Mouse (Mus musculus) kidney, postnatal 4 days (tissue): ENCODE measurements at regions not wholly inside any gene's neighbourhood (a gene's known extent, or its start where the extent isn't known, plus 50 kb on each side); places are given as distances from the start of the nearest gene placed in this dataset.
"Not testable (repeated sequence)": the region's sequence is repeated elsewhere in the genome, so short reads cannot be mapped to it uniquely, and the experiment has no call there.

Experiments used
- DNase-seq, 2 experiments: peaks; one replicate each; pipeline ENCODE4 v3.0.0; 2021; ENCODE audit warnings: mixed read lengths in 2 of 2

GRCm38 (mm10) chr7:47830124-47830523 is 151.8 kb downstream of the Mrgpra4 start:
- DNase-seq = peak; percentile 1 to 2

DNA sequence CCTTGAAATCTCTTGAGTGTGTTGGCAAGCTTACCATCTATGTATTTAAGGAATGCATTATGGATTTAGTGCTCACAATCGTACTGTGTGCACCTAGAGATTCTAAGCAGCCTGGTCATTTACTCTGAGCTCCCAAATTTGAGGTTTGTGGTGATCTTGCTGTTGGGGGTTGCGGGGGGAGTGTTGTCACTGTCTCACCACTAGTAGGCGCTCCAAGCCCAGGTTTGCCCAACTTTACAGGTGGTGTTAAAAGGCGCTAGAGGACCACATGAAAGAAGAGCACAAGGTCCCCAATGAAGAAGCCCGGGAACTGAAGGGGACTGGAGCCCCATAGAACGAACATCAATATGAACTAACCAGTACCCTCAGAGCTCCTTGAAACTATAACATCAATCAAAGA is 180.2 kb upstream of the Mrgpra3 start:
- no peak for DNase-seq

DNA sequence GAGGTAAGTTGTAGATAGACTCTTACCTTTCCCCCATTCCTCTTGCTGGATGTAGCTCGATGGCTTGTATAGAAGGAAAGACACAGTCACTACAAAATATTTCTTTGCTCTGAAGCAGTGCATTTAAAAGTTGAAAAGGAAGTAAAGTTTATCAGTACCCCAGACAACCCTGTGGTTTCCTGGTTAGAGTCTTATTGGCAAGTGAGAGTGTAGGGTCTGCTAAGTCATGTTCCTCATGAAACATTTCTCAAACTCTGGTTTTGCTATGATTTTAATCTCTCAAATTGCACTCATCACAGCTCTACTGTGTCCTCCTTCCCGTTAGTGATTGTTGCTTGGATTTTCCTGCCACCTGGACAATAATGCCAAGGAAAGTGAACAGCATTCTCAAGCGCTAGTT is 146.4 kb upstream of the Mrgpra3 start:
- DNase-seq = no peak

GRCm38 (mm10) chr7:47740064-47740463 is 138.9 kb upstream of the Mrgpra3 start:
- DNase-seq = not testable (repeated sequence)

- no peak for DNase-seq
Measured at GRCm38 (mm10) chr7:47691121-47691520, 89.9 kb upstream of the Mrgpra3 start.

DNA sequence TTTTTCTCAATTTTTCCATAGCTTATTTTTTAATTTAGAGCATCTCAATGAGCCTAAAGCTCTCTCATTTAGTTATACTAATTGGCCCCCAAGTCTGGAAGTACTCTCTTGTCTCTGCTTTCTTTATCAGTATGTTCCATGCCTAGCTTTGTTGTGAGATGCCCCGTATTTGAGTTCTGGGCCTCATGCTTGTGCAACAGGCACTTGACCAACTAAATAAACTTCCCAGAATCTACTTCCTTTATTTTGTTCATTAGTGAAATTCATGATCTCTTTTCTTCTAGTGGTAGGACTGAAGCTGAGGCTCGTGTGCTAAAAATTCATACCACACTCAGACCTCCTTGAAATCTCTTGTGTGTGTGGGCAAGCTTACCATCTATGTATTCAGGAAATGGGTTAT is 75.8 kb upstream of the Mrgpra3 start:
- DNase-seq = no peak
